Mouse (Mus musculus) bone marrow, adult 2 months (tissue): ENCODE results near the gene 1520401A03Rik.

Experiments used
- CTCF ChIP-seq: fragments of 200-500 bp; IDR thresholded peaks from 2 replicates; pipeline ENCODE4 v1.5.1; 2011; ENCODE audit warnings: low read length, control low read depth; ENCODE audit not compliant: control insufficient read depth, insufficient read depth
- POLR2A ChIP-seq: fragments of 200-500 bp; IDR thresholded peaks from 2 replicates; pipeline ENCODE4 v1.6.1; 2011; ENCODE audit warnings: low read depth, mild to moderate bottlenecking, control low read depth, low read length, borderline replicate concordance; ENCODE audit not compliant: control insufficient read depth

DNA sequence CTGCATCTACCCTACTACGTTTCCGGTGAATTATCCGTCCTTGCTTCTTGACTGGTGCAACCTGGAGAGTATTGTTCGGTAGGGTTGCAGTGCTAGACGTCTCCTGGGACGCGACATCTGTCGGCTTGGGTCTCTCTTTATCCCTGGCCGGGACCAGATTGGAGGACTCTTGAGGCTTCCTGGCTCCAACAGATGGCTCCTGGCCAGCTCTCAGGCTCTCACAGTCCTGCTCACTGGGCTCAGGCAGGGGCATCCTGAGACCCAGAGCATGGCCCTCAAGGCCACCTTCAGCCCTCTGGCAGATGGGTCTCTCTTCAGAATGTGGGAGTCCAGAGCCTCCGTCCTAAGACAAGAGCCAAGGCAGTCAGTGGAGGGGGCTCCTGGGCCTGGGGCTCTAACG is 40.4 kb upstream of the 1520401A03Rik start:
- TF ChIP-seq CTCF (no peak), POLR2A (no peak)
